Mouse (Mus musculus) liver, embryonic 14.5 days (tissue): ENCODE measurements around the gene Prdm11.

ENCODE experiments used
- CTCF ChIP-seq: IDR thresholded peaks from 2 replicates; pipeline ENCODE4 v1.5.1; 2016; ENCODE audit warnings: antibody characterized with exemption, low read depth, control low read depth
- EP300 ChIP-seq: IDR thresholded peaks from 2 replicates; pipeline ENCODE4 v1.6.1; 2016; ENCODE audit warnings: antibody characterized with exemption, low read depth

GRCm38 (mm10) chr2:92949518-92949917, 96.4 kb downstream of the Prdm11 start:
- TF ChIP-seq CTCF = no peak
- TF ChIP-seq EP300 = no peak
